Mouse (Mus musculus) MEL (cell line): ENCODE measurements around the gene Tmem59l. TPM values are rescaled to one million over a fixed set of nuclear protein-coding genes. Genes with fewer than 3 reads are reported as not detected.
A peak's percentile ranks its signal among the peaks of the same experiment; 100 is the strongest.

Source experiments
- DNase-seq: peaks from one replicate; pipeline ENCODE4 v3.0.0; 2011; ENCODE audit warnings: low read depth, low spot score
- H3K27ac ChIP-seq: 2 replicates; pipeline ENCODE4 v1.5.1; 2012; ENCODE audit warnings: low read depth, mild to moderate bottlenecking, control low read depth, low read length, moderate library complexity; ENCODE audit not compliant: control insufficient read depth
- H3K27me3 ChIP-seq, 2 experiments: fragments of 150-350 bp in 1 of 2; sonication (generic) in 1 of 2; 2 replicates each; pipeline ENCODE4 v1.6.1; 2012; ENCODE audit warnings: low read length in 2 of 2, mild to moderate bottlenecking in 2 of 2, improper control_type of control experiment in 1 of 2, moderate library complexity in 1 of 2; ENCODE audit not compliant: insufficient read depth in 2 of 2, control insufficient read depth in 1 of 2
- H3K36me3 ChIP-seq, 2 experiments: 2 replicates each; pipeline ENCODE4 v1.6.1; 2012 to 2014; ENCODE audit warnings: low read length in 2 of 2, improper control_type of control experiment in 1 of 2, inconsistent platforms in 1 of 2, mild to moderate bottlenecking in 1 of 2; ENCODE audit not compliant: insufficient read depth in 2 of 2, control insufficient read depth in 1 of 2
- H3K4me1 ChIP-seq, 2 experiments: fragments of 150-350 bp in 1 of 2; sonication (generic) in 1 of 2; 2 replicates each; pipeline ENCODE4 v1.6.1; 2012; ENCODE audit warnings: low read length in 2 of 2, improper control_type of control experiment in 1 of 2, mild to moderate bottlenecking in 1 of 2; ENCODE audit not compliant: insufficient read depth in 2 of 2, control insufficient read depth in 1 of 2
- H3K4me3 ChIP-seq, 2 experiments: fragments of 150-350 bp in 1 of 2; sonication (generic) in 1 of 2; 2 replicates each; pipeline ENCODE4 v1.5.1; 2012; ENCODE audit warnings: low read depth in 2 of 2, low read length in 2 of 2, mild to moderate bottlenecking in 2 of 2, moderate library complexity in 2 of 2, control low read depth in 1 of 2, improper control_type of control experiment in 1 of 2; ENCODE audit not compliant: control insufficient read depth in 1 of 2, insufficient read depth in 1 of 2
- H3K79me2 ChIP-seq: 2 replicates; pipeline ENCODE4 v1.6.1; 2012; ENCODE audit warnings: mild to moderate bottlenecking, low read length, moderate library complexity; ENCODE audit not compliant: control insufficient read depth, poor library complexity, insufficient read depth
- H3K9ac ChIP-seq: 2 replicates; pipeline ENCODE4 v1.6.1; 2012; ENCODE audit warnings: low read depth, mild to moderate bottlenecking, control low read depth, low read length, moderate library complexity; ENCODE audit not compliant: control insufficient read depth, poor library complexity, severe bottlenecking
- H3K9me3 ChIP-seq: fragments of 150-350 bp; sonication (generic); replicated peaks from 2 replicates; pipeline ENCODE4 v1.6.1; 2012; ENCODE audit warnings: mild to moderate bottlenecking, low read length, improper control_type of control experiment, moderate library complexity; ENCODE audit not compliant: insufficient read depth
- BHLHE40 ChIP-seq: IDR thresholded peaks from 2 replicates; pipeline ENCODE4 v1.6.1; 2012; ENCODE audit warnings: low read depth, mild to moderate bottlenecking, inconsistent platforms, low read length, improper control_type of control experiment, borderline replicate concordance
- CTCF ChIP-seq, 3 experiments: IDR thresholded peaks in 2 of 3; conservative IDR thresholded peaks in 1 of 3; 2 replicates each; pipeline ENCODE4 v1.5.1; 2011 to 2012; ENCODE audit warnings: low read length in 3 of 3, low read depth in 2 of 3, mild to moderate bottlenecking in 2 of 3, improper control_type of control experiment in 1 of 3, inconsistent platforms in 1 of 3, mixed read lengths in 1 of 3, moderate library complexity in 1 of 3; ENCODE audit not compliant: control insufficient read depth in 1 of 3, insufficient read depth in 1 of 3, poor library complexity in 1 of 3, severe bottlenecking in 1 of 3
- EP300 ChIP-seq, 2 experiments: IDR thresholded peaks; 2 replicates each; pipeline ENCODE4 v1.6.1; 2011; ENCODE audit warnings: improper control_type of control experiment in 2 of 2, low read length in 2 of 2, low read depth in 1 of 2, mild to moderate bottlenecking in 1 of 2
- GATA1 ChIP-seq: IDR thresholded peaks from 2 replicates; pipeline ENCODE4 v1.6.1; 2011; ENCODE audit warnings: low read depth, low read length, improper control_type of control experiment
- MAFK ChIP-seq: IDR thresholded peaks from 2 replicates; pipeline ENCODE4 v1.6.1; 2011; ENCODE audit warnings: low read depth, mild to moderate bottlenecking, low read length, improper control_type of control experiment, borderline replicate concordance
- MYC ChIP-seq: IDR thresholded peaks from 2 replicates; pipeline ENCODE4 v1.6.1; 2011; ENCODE audit warnings: low read depth, mild to moderate bottlenecking, low read length, improper control_type of control experiment, moderate library complexity
- POLR2AphosphoS2 ChIP-seq: IDR thresholded peaks from 2 replicates; pipeline ENCODE4 v1.6.1; 2011; ENCODE audit warnings: low read length, improper control_type of control experiment
- TBP ChIP-seq: IDR thresholded peaks from 2 replicates; pipeline ENCODE4 v1.8.0; 2011; ENCODE audit warnings: low read depth, low read length, improper control_type of control experiment
- USF2 ChIP-seq, 2 experiments: IDR thresholded peaks; 2 replicates each; pipeline ENCODE4 v1.6.1; 2011 to 2012; ENCODE audit warnings: improper control_type of control experiment in 2 of 2, low read length in 2 of 2, borderline replicate concordance in 1 of 2, inconsistent platforms in 1 of 2, low read depth in 1 of 2, mild to moderate bottlenecking in 1 of 2; ENCODE audit not compliant: insufficient read depth in 1 of 2
- ZNF384 ChIP-seq: IDR thresholded peaks from 2 replicates; pipeline ENCODE4 v1.6.1; 2012; ENCODE audit warnings: low read depth, mild to moderate bottlenecking, inconsistent platforms, low read length, improper control_type of control experiment
- polyA plus RNA-seq, 2 experiments: library from polyadenylated mRNA; stranded (reverse) in 1 of 2; unstranded in 1 of 2; fragments of >175 nt in 1 of 2; fragments of >200 nt in 1 of 2; gene quantifications; 2 replicates each; pipeline versions ENCODE4 v1.2.1 to v1.2.4; 2012; ENCODE audit warnings: low replicate concordance in 2 of 2, low read depth in 1 of 2; ENCODE audit not compliant: insufficient read length in 2 of 2, insufficient read depth in 1 of 2, missing spikeins in 1 of 2
- total RNA-seq: library from RNA; depleted of rRNA; stranded (reverse); fragments of 300-350 nt; gene quantifications from 2 replicates; pipeline ENCODE4 v1.2.3, GENCODE M21; 2012

Gene Tmem59l
- total and polyA plus RNA-seq, 3 experiments: not detected

DNA sequence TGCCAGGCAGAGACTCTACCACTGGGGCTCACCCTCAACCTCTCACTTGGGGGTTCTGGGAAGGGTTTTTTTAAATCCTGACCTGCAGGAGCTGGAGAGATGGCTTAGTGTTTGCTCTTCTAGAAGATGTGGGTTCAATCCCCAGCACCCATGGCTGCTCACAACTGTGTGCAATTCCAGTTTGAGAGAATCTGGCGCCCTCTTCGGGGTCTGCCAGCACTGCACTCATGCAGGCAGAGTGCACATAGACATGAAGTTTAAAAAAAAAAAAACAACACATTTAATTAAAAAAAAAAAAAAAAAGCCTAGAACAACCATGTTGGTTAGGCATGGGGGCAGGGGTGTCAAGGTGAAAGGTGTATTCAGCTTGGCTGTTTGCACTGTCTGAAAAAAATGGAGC is 43.2 kb upstream of the Tmem59l start:
- TF ChIP-seq USF2 (IDR thresholded peaks at IDR 0.05; ENCODE audit: borderline replicate concordance in 1 of 2, insufficient read depth in 1 of 2, low read depth in 1 of 2, low read length in 2 of 2) (no peak), MYC (no peak), ZNF384 (peak; percentile 69), CTCF (IDR thresholded peaks at IDR 0.05 in 2 of 3, conservative IDR thresholded peaks at IDR 0.05 in 1 of 3; ENCODE audit: control insufficient read depth in 1 of 3, insufficient read depth in 1 of 3, low read depth in 2 of 3, low read length in 3 of 3, poor library complexity in 1 of 3, severe bottlenecking in 1 of 3) (peak in 2 of 3 experiments; percentile 9 to 27; a peak in 2 of 6 replicates)
- TF ChIP-seq, all 39 proteins: peak for 2
- peak overlapping the region; percentile 81 for H3K27ac ChIP-seq
- no peak for DNase-seq
- H3K36me3 ChIP-seq: peaks cover 0 to 23% of the 10 kb centered on the region in 2 experiments; a peak in 2 of 4 replicates
- H3K79me2 ChIP-seq: peaks cover 29% of the 10 kb centered on the region
- peak overlapping the region; percentile 35 for H3K9ac ChIP-seq
- H3K4me3 ChIP-seq: no peak overlapping the region
- no peaks in the 10 kb centered on the region for H3K9me3 ChIP-seq
- no peaks in the 10 kb centered on the region for H3K27me3 ChIP-seq
- H3K4me1 ChIP-seq: peaks cover 0 to 23% of the 10 kb centered on the region in 2 experiments; a peak in 3 of 4 replicates

DNA sequence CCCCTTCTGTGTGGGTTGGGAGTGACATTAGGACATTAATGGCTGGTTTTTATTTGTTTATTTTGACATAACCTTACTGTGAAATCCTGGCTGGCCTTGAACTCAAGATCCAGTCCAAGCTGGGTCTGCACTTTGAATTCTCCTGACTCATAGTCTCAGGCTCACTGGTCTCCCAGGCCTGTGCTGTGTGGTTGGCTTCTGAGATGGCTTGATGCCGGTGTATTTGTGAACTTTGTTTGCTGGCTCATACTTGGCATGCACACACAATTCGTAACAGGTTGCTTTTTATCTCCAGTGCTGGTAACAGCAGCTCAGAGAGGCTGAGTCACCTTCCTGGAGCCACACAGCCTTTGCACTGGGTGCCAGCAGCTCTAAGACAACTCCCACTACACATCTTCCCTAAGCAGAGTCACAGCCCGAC is 42.6 kb upstream of the Tmem59l start:
- peak overlapping the region; percentile 96 for H3K9ac ChIP-seq
- H3K4me3 ChIP-seq: peak overlapping the region in 1 of 2 experiments; percentile 7; a peak in 1 of 4 replicates
- H3K9me3 ChIP-seq: no peaks in the 10 kb centered on the region
- peaks cover 29% of the 10 kb centered on the region for H3K79me2 ChIP-seq
- peaks cover 0 to 23% of the 10 kb centered on the region in 2 experiments; a peak in 3 of 4 replicates for H3K4me1 ChIP-seq
- peak overlapping the region; percentile 81 for H3K27ac ChIP-seq
- DNase-seq: peak; percentile 80
- H3K36me3 ChIP-seq: peaks cover 0 to 23% of the 10 kb centered on the region in 2 experiments; a peak in 2 of 4 replicates
- TF ChIP-seq GATA1: peak; percentile 28; the same call in 1 of the 2 replicates
- peak in 1 of 2 experiments; percentile 19; a peak in 1 of 4 replicates for TF ChIP-seq EP300 (IDR thresholded peaks at IDR 0.05; ENCODE audit: low read depth in 1 of 2, low read length in 2 of 2)
- no peak for TF ChIP-seq BHLHE40
- 0 out of 2 replicates have a peak, but pooled peaks have one; percentile 37 for TF ChIP-seq TBP
- H3K27me3 ChIP-seq: no peaks in the 10 kb centered on the region

DNA sequence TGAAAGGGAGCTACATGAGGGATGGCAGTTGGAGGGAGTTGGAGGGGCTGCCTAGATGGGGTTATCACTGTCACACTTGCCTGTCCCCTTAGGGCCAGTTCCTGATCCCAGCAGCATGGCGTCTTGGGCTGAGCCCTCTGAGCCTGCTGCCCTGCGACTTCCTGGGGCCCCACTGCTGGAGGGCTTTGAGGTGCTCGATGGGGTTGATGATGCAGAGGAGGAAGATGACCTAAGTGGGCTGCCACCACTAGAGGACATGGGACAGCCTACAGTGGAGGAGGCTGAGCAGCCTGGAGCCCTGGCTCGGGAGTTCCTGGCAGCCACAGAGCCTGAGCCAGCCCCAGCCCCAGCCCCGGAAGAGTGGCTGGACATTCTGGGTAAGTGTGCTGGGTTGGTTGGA is 42.1 kb upstream of the Tmem59l start:
- H3K79me2 ChIP-seq: peaks cover 29% of the 10 kb centered on the region
- peaks cover 0 to 23% of the 10 kb centered on the region in 2 experiments; a peak in 2 of 4 replicates for H3K36me3 ChIP-seq
- H3K4me1 ChIP-seq: peaks cover 0 to 23% of the 10 kb centered on the region in 2 experiments; a peak in 3 of 4 replicates
- H3K27ac ChIP-seq: peak overlapping the region; percentile 81
- H3K9me3 ChIP-seq: no peaks in the 10 kb centered on the region
- H3K9ac ChIP-seq: peak overlapping the region; percentile 96
- H3K27me3 ChIP-seq: no peaks in the 10 kb centered on the region
- peak overlapping the region in 1 of 2 experiments; percentile 7; a peak in 1 of 4 replicates for H3K4me3 ChIP-seq
- no peak for TF ChIP-seq EP300 (IDR thresholded peaks at IDR 0.05; ENCODE audit: low read depth in 1 of 2, low read length in 2 of 2)
- no peak for TF ChIP-seq MAFK
- no peak for TF ChIP-seq TBP
- 0 out of 2 replicates have a peak, but pooled peaks have one; percentile 15 for TF ChIP-seq POLR2AphosphoS2
- no peak for TF ChIP-seq USF2 (IDR thresholded peaks at IDR 0.05; ENCODE audit: borderline replicate concordance in 1 of 2, insufficient read depth in 1 of 2, low read depth in 1 of 2, low read length in 2 of 2)
- TF ChIP-seq, all 39 proteins: peak for 1
- peak; percentile 40 for DNase-seq
